Mouse (Mus musculus) naive thymus-derived CD4-positive, alpha-beta T cell, adult 5 months (primary cell): ENCODE measurements around the gene Noa1. TPM values are rescaled to one million over a fixed set of nuclear protein-coding genes. Genes with fewer than 3 reads are reported as not detected.

ENCODE experiments used
- polyA plus RNA-seq: library from polyadenylated mRNA; unstranded; fragments of 100-300 nt; shearing (Covaris generic); gene quantifications from one replicate; pipeline ENCODE4 v1.2.1, GENCODE M21; 2017

The Noa1 gene
- 26.8 TPM for polyA plus RNA-seq

DNA sequence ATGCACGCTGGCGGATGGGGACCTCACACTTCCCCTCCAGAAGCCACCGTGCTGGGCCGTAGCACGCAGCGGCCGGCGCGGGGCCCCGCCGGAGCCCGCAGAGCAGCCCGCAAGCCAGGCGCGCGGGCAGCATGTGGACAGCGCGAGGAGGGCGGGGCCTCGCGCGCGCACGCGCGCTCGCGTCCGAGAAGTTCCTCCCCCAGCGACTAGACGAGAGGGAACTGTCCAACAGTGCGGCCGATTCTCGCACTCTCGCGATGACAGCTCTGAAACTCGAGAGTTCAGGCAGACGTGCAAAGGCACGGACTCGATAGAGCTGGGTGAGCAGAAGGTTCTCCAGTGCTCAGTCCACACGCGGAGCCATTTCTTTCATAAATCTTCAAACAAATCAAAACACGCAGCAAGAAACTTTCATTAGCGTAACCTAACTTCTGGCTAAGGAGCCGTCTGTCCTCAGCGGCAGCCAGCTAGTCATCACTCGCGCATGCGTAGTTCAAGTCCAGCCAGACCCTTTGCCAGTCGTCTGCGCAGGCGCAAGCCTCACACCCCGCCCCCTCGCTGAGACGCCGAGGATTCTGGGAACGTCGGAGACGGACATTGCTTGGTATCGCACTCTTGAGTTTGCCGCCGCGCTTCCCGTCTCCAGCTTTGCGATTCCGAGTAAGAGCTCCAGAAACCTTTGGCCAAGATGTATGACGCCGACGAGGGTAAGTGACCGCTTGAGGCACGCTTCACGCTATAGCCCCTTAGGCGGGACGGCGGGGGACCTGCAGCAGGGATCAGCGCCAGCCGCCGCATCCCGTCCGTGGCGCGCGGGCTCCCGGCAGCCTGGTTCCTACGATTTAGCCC is at the start of gene Noa1, which contains the start of gene Polr2b:
TSS of gene Noa1 (minus strand) at position 161 of the 849 bp plus-strand sequence.
TSS of gene Polr2b (plus strand) at position 224 of the 849 bp plus-strand sequence.

GRCm38 (mm10) chr5:77265081-77265670 is 44.7 kb downstream of the Noa1 start, which contains the start of gene Rest:
Gene Rest (plus strand): TSS chr5:77265491.

Other genes with a start within 250 kb of the Noa1 start
- gene Hopx, start 195.0 kb downstream of the Noa1 start, polyA plus RNA-seq: 42.1 TPM
- not detected for gene Spink2, start 98.6 kb downstream of the Noa1 start, polyA plus RNA-seq
- 26.2 TPM for gene Rest, start 44.6 kb downstream of the Noa1 start, polyA plus RNA-seq
- 43.4 TPM for gene Polr2b, start 63 bp upstream of the Noa1 start, polyA plus RNA-seq
- not detected for gene Igfbp7, start 98.0 kb upstream of the Noa1 start, polyA plus RNA-seq